Comparison of ENCODE assay signal across 21 mouse cellular contexts in the genomic region with DNA sequence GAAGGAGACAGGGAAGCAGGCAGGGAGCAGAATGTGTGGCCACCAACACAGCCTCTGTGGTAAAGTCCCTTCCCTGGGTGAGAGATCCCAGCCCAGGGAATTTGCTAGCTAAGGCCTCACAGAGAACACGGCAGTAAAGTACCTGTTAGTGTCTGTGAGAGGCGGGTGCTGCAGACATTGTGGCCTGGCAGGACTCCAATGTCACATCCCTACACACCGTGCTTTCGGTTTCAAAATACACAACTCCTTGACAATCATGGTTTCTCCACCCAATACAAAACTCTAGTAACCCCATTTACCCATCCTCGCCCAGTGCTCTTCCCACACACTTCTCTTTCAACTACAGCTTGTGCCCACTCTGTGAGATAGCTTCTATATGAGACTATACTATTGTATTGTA. TPM values are rescaled to one million over a fixed set of nuclear protein-coding genes. Genes with fewer than 3 reads are reported as not detected.
DNase-seq lines count a peak whose midpoint lies in the region; TF ChIP-seq lines count a peak whose summit lies in the region.
"Had no signal": no experiment of that assay in that cellular context is flagged by ENCODE, and none has a peak within 500 bp of the region (broad histone marks: within the 10 kb centered on the region; RNA-seq: fewer than 3 reads in every experiment).

No protein-coding gene starts in this region.

- TF ChIP-seq CTCF in MEL (IDR thresholded peaks at IDR 0.05 in 2 of 3, conservative IDR thresholded peaks at IDR 0.05 in 1 of 3; ENCODE audit: control insufficient read depth in 1 of 3, insufficient read depth in 1 of 3, low read depth in 2 of 3, low read length in 3 of 3, poor library complexity in 1 of 3, severe bottlenecking in 1 of 3): no peak
- TF ChIP-seq CTCF in cerebellum, adult 2 months (IDR thresholded peaks at IDR 0.05; ENCODE audit: borderline replicate concordance, insufficient read depth, low read depth, low read length): no peak
- TF ChIP-seq CTCF in thymus, adult 2 months (IDR thresholded peaks at IDR 0.05; ENCODE audit: borderline replicate concordance, control insufficient read depth, extremely low read depth, insufficient read depth, low read length, poor library complexity): no peak

- peak; percentile 57 for DNase-seq in CD4-positive helper T cell, adult 2 months (ENCODE audit: low read depth, low spot score)
- peak; percentile 14 for DNase-seq in MEL (ENCODE audit: low read depth, low spot score)
- DNase-seq in induced T-regulatory cell, adult 2 months (ENCODE audit: low read depth): peak; percentile 53
- DNase-seq in cerebellum, adult 2 months: no peak
- no peak for DNase-seq in gastrocnemius, postnatal 14 days
- DNase-seq in thymus, adult 2 months: no peak
- DNase-seq: adrenal gland, postnatal 14 days; cerebellum, adult 18-20 months; cerebellum, postnatal 10 days; embryo, embryonic 11 days; gastrocnemius, adult 2 months; heart, adult 18-20 months; heart, postnatal 10 days; heart, postnatal 4 days had no signal

- no peaks in the 10 kb centered on the region for H3K9me3 ChIP-seq in MEL (replicated peaks; ENCODE audit: insufficient read depth, low read length)
- H3K9me3 ChIP-seq: embryonic facial prominence, embryonic 15.5 days; heart, embryonic 10.5 days; hindbrain, embryonic 12.5 days; intestine, embryonic 15.5 days had no signal

- intact Hi-C loops in gastrocnemius, postnatal 14 days (cut with DNase I; ENCODE audit: low total_unique reads): no loop called here

- no peak for TF ChIP-seq RAD21 in MEL (IDR thresholded peaks at IDR 0.05; ENCODE audit: low read depth, low read length)

- H3K9ac ChIP-seq in MEL (ENCODE audit: control insufficient read depth, low read depth, low read length, poor library complexity, severe bottlenecking): no peak overlapping the region
- H3K9ac ChIP-seq: embryonic facial prominence, embryonic 15.5 days; hindbrain, embryonic 12.5 days; intestine, embryonic 15.5 days had no signal

- no peaks in the 10 kb centered on the region for H3K79me2 ChIP-seq in MEL (ENCODE audit: control insufficient read depth, insufficient read depth, low read length, poor library complexity)

- no peaks in the 10 kb centered on the region for H3K27me3 ChIP-seq in MEL (ENCODE audit: control insufficient read depth in 1 of 2, insufficient read depth in 2 of 2, low read length in 2 of 2)
- no peaks in the 10 kb centered on the region for H3K27me3 ChIP-seq in cerebellum, adult 2 months (ENCODE audit: control insufficient read depth, insufficient read depth, low read length)
- H3K27me3 ChIP-seq in thymus, adult 2 months (ENCODE audit: control insufficient read depth, insufficient read depth, low read length): no peaks in the 10 kb centered on the region
- H3K27me3 ChIP-seq: CH12.LX; embryonic facial prominence, embryonic 15.5 days; hindbrain, embryonic 12.5 days; intestine, embryonic 15.5 days had no signal

- H3K4me3 ChIP-seq in MEL (ENCODE audit: control insufficient read depth in 1 of 2, insufficient read depth in 1 of 2, low read depth in 2 of 2, low read length in 2 of 2): no peak overlapping the region
- no peak overlapping the region for H3K4me3 ChIP-seq in cerebellum, adult 2 months (replicated peaks; ENCODE audit: insufficient read depth, low read depth, low read length)
- no peak overlapping the region for H3K4me3 ChIP-seq in thymus, adult 2 months (ENCODE audit: control insufficient read depth, insufficient read depth, low read length)
- H3K4me3 ChIP-seq: embryonic facial prominence, embryonic 15.5 days; erythroblast, embryonic 14.5 days; forebrain, embryonic 10.5 days; gastrocnemius, adult 2 months; heart, embryonic 10.5 days; hindbrain, embryonic 12.5 days; intestine, embryonic 15.5 days had no signal

- TF ChIP-seq POLR2A in MEL (IDR thresholded peaks at IDR 0.05; ENCODE audit: control insufficient read depth in 1 of 2, insufficient read depth in 1 of 2, low read depth in 1 of 2, low read length in 2 of 2, poor library complexity in 1 of 2): no peak
- TF ChIP-seq POLR2A in cerebellum, adult 2 months (IDR thresholded peaks at IDR 0.05; ENCODE audit: borderline replicate concordance, insufficient read depth, low read length): no peak
- no peak for TF ChIP-seq POLR2A in thymus, adult 2 months (IDR thresholded peaks at IDR 0.05; ENCODE audit: control insufficient read depth, extremely low read depth, insufficient read depth, low read length, poor library complexity)

- 84% methylated on average over 5 of the region's 5 CpGs for WGBS in cerebellum, adult 2 months
- 29% methylated on average over 5 of the region's 5 CpGs for WGBS in thymus, adult 2 months

- no peak for TF ChIP-seq EP300 in MEL (IDR thresholded peaks at IDR 0.05; ENCODE audit: low read depth in 1 of 2, low read length in 2 of 2)

- H3K36me3 ChIP-seq in MEL (ENCODE audit: control insufficient read depth in 1 of 2, insufficient read depth in 2 of 2, low read length in 2 of 2): no peaks in the 10 kb centered on the region
- H3K36me3 ChIP-seq in thymus, adult 2 months (ENCODE audit: control insufficient read depth, insufficient read depth, low read length): no peaks in the 10 kb centered on the region
- H3K36me3 ChIP-seq: embryonic facial prominence, embryonic 15.5 days; forebrain, embryonic 10.5 days; heart, embryonic 10.5 days; hindbrain, embryonic 12.5 days; intestine, embryonic 15.5 days had no signal

- no peak overlapping the region for H3K27ac ChIP-seq in MEL (ENCODE audit: control insufficient read depth, low read depth, low read length)
- no peak overlapping the region for H3K27ac ChIP-seq in cerebellum, adult 2 months (ENCODE audit: insufficient read depth, low read length)
- no peak overlapping the region for H3K27ac ChIP-seq in thymus, adult 2 months (ENCODE audit: control insufficient read depth, insufficient read depth, low read length)
- H3K27ac ChIP-seq: embryonic facial prominence, embryonic 15.5 days; forebrain, embryonic 10.5 days; gastrocnemius, adult 2 months; heart, embryonic 10.5 days; hindbrain, embryonic 12.5 days; intestine, embryonic 15.5 days had no signal

- H3K4me1 ChIP-seq in MEL (ENCODE audit: control insufficient read depth in 1 of 2, insufficient read depth in 2 of 2, low read length in 2 of 2): 0 out of 4 replicates have a peak, but pooled peaks cover 0 to 3% of the 10 kb centered on the region in 2 experiments
- no peaks in the 10 kb centered on the region; the same call in 1 of the 2 replicates for H3K4me1 ChIP-seq in cerebellum, adult 2 months (ENCODE audit: control insufficient read depth, insufficient read depth, low read length)
- H3K4me1 ChIP-seq in thymus, adult 2 months (replicated peaks; ENCODE audit: control insufficient read depth, insufficient read depth, low read length): 0 out of 2 replicates have a peak, but pooled peaks cover 4% of the 10 kb centered on the region

TF ChIP-seq in MEL, 35 proteins besides CTCF, POLR2A, EP300 and RAD21:
- no peak for TF ChIP-seq POLR2AphosphoS5 (IDR thresholded peaks at IDR 0.05; ENCODE audit: borderline replicate concordance, low read depth, low read length)
- no peak for TF ChIP-seq ZKSCAN1 (IDR thresholded peaks at IDR 0.05; ENCODE audit: low read depth, low read length)
- no peak for TF ChIP-seq RCOR1 (IDR thresholded peaks at IDR 0.05; ENCODE audit: low read depth, low read length)
- no peak for TF ChIP-seq TAL1 (IDR thresholded peaks at IDR 0.05; ENCODE audit: low read length)
- TF ChIP-seq CHD2 (IDR thresholded peaks at IDR 0.05; ENCODE audit: low read length): no peak
- no peak for TF ChIP-seq SMC3 (IDR thresholded peaks at IDR 0.05; ENCODE audit: low read depth, low read length)
- no peak for TF ChIP-seq TBP (IDR thresholded peaks at IDR 0.05; ENCODE audit: low read depth, low read length)
- no peak for TF ChIP-seq USF1 (IDR thresholded peaks at IDR 0.05; ENCODE audit: low read depth, low read length)
- no peak for TF ChIP-seq HCFC1 (IDR thresholded peaks at IDR 0.05; ENCODE audit: low read depth, low read length)
- TF ChIP-seq UBTF (IDR thresholded peaks at IDR 0.05; ENCODE audit: borderline replicate concordance, insufficient read depth, low read depth, low read length): no peak

RNA-seq across cellular contexts. Expression of a gene that starts 32.7 kb away (rescaled TPM):
- total RNA-seq in MEL (2012; rRNA removed): not detected in 2 replicates
- under 1 TPM in 1 of 2 experiments, not detected in 1; 0.03 TPM for polyA plus RNA-seq in MEL (2012; ENCODE audit: insufficient read depth in 1 of 2, insufficient read length in 2 of 2, low read depth in 1 of 2, low replicate concordance in 2 of 2, missing spikeins in 1 of 2)
- polyA plus RNA-seq in cerebellum, adult 2 months (2012; rRNA removed): 499 and 502 TPM in 2 replicates
- total RNA-seq in gastrocnemius, postnatal 14 days (2021): 10 to 100 TPM in 1 of 2 experiments, 1 to 10 TPM in 1; 6.2 to 10.5 TPM
- polyA plus RNA-seq in thymus, adult 2 months (2012; rRNA removed): 17.7 and 19.8 TPM in 2 replicates

Comparison
In these comparisons a context has a peak if more than half of its experiments do, and no peak if none do; other contexts are left out.
1. DNase-seq: peak in CD4-positive helper T cell, adult 2 months (single experiment), MEL (single experiment) and induced T-regulatory cell, adult 2 months (single experiment); none in cerebellum, adult 2 months (0 of 2), gastrocnemius, postnatal 14 days (single experiment) and thymus, adult 2 months (single experiment).
2. RNA of a gene that starts 32.7 kb away (polyA plus RNA-seq): 499 to 502 TPM in cerebellum, adult 2 months; 17.7 to 19.8 TPM in thymus, adult 2 months and 0.03 TPM in MEL; every median in the first group is over 10 times any median in the second.